Mouse (Mus musculus) right cerebral cortex, postnatal 10 days (tissue): ENCODE measurements around the gene Ak2.

ENCODE experiments used
- DNase-seq, 2 experiments: peaks; one replicate each; pipeline ENCODE4 v3.0.0; 2021; ENCODE audit warnings: low spot score in 2 of 2

The Ak2 gene

GRCm38 (mm10) chr4:128991500-128992008, at the start of gene Ak2:
Gene Ak2 (plus strand): TSS chr4:128991958.
- no peak for DNase-seq

DNA sequence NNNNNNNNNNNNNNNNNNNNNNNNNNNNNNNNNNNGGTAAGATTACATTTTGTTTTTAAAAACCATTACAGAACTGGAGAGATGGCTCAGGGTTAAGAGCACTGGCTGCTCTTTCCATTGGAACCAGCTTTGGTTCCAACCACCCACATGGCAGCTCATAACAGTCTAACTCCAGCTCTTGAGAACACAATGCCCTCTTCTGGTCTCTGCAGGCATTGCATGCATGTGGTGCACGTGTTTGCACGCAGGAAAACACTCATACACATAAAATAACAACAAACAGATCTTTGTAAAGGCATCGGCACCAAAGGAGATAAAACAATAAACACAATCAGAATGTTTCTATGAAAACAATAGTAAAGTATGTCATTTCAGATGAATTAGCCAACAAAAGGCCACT, 49.4 kb upstream of the Ak2 start:
- DNase-seq: no peak

DNA sequence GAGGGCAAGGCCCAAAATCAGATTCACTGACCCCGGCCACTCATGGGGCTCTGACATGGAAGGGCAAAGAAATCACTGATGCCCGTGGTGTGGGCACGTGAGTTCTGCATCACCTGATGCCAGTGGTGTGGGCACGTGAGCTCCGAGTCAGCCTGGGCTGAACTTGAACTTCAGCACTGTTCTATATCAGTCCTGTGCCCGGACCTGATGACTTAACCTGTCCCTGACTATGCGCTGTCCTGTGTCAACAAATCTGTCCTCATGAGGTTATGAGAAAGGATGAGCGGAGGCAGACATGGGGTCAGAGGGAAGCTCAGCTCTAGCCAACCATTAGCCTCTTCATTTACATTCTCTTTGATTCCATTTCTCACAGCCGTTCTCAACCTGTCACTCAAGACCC, 45.0 kb upstream of the Ak2 start:
- no peak for DNase-seq

GRCm38 (mm10) chr4:128947326-128947933, 44.3 kb upstream of the Ak2 start:
- DNase-seq: no peak

DNA sequence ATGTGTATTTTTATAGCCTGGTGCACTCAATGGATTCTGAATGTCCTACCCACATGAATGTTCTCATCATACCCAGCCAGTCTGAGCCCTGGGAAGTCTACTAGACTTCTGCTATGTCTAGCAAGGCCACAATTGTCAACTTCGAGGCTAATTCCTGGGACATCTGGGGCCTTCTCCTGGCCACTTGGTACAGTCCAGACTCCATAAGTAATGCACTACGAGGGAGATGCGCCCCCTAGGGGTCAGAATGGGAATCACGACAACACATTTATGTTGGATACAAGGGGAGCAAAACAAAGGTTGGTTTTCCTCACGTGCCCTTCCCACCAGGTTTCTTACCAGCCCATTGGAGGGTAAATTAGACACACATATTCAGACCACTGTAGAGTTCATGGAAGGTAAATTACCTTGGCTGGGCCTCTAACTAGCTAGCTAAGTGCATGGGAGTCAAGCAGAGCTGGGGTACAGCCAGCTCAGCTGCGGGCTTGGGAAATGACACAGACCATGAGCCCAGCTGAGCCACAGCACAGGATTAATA, 43.6 kb upstream of the Ak2 start:
- peak in 1 of 2 experiments; percentile 54 for DNase-seq

GRCm38 (mm10) chr4:128949470-128950005, 42.2 kb upstream of the Ak2 start:
- no peak for DNase-seq

GRCm38 (mm10) chr4:128950461-128950860, 41.3 kb upstream of the Ak2 start:
- peak in 1 of 2 experiments; percentile 46 for DNase-seq

- DNase-seq: no peak
Measured at GRCm38 (mm10) chr4:128953851-128954250, 37.9 kb upstream of the Ak2 start.

- DNase-seq: peak in 1 of 2 experiments; percentile 47
Measured at GRCm38 (mm10) chr4:128957155-128957911, 34.4 kb upstream of the Ak2 start.

DNA sequence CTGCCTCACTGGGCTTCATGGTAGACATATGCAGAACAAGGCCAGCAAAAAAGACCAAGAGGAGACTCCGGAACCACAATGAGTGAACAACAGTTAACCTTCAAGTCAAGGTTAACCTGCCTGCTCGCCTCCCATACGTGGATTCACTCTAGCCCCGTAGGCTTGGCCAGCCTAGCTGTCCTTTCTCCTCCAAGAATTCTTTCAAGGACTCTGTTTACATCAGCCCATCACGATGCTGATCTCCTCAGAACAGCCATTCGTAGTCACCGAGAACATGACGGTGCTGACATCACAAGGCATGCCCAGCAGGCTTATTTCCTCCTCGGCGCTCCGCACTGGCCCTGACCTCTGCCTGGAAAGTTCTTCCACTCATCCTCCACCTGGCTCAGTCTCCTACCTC, 33.6 kb upstream of the Ak2 start:
- DNase-seq: no peak

DNA sequence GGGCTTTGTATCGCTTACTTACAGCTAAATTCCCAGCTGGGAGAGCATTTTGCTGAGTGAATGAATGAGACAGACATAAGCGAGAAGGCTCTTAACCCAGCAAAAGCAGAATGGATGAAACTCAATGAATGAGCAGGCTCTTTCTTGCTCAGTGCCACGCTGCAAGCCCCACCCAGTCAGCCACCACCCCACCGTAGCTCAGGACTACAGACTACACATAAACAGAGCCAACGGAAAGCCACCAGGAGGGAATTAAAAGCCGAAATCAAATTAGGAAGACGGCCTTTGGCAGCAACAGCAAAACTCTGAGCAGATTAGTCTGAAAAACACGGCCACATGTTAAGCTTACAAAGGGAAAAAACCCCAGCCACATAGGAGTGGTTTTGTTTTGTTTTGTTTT, 32.9 kb upstream of the Ak2 start:
- DNase-seq: no peak

DNA sequence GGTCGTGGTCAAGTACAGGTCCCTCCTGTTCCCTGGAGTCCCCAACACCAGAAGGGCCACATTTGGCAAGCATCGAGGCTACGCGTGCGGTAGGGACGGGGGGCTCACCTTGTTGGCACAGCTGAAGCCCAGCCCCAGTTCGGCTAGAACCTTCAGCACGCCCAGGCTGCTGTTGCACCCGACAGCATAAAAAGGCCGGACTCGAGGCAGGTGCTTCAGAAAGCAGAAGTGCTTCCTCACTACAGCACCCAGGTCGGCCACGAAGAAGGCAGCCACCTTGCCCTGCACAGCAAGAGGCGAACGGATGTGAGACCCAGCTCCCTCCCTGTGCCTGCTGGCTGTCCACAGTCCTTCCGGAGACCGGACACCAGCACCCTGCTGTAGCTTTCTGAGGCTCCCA, 32.1 kb upstream of the Ak2 start:
- no peak for DNase-seq

DNA sequence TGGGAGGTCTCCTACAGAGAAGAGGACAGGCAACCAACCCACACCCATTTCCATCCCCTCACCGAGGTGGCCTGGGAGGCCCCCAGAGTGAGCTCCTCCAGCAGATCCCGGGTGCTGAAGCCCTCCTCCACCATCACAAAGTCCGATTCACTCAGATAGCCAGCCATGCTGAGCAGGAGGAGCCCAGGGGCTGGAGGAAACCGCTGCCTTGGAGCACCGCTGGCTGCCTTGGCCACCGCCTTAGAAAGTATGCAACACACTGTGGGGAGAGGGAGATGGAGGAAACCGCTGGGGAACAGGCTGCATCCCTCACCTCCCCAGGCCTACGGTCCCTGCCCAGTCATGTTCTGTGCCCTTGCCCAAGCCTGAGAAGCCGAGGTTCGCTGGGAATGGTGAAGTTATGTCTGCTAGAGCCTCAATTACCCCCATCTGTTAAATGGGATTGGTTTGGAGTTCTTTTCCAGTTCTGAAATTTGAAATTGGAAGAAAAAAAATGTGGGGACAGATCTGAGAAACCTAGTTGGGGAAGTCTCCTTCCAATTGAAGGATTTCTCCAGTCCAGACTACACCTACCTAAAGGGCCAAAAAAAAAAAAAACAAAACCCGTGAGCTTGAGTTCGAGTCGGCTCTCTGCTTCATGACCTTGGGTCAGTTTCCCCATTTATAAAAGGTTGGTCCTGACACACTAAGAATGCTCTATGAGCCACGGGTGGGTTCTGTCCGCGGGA, 30.3 kb upstream of the Ak2 start:
- DNase-seq: no peak

- peak; percentile 96 for DNase-seq
Measured at GRCm38 (mm10) chr4:128962029-128962925, 29.5 kb upstream of the Ak2 start, which contains the start of gene Azin2. Gene Azin2 (minus strand): TSS chr4:128962442.

DNA sequence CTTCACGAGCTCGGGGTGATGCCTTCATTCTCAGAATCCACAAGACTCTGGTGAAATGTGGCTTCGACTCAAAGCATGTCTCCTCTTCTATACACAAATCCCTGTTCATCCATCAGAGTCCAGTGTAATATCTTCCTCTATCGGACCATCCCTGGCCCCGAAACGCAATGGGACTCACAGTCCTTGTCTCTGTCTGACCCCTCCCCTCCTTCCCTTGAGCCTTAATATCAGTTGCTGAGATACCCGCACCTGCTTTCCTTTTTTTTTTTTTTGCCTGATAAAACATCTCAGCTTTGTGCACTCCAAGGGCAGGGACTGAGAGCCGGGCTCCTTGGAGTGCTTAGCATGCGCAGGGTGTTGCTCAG, 28.9 kb upstream of the Ak2 start:
- DNase-seq: no peak

- peak; percentile 72 to 75 for DNase-seq
Measured at GRCm38 (mm10) chr4:128966751-128967150, 25.0 kb upstream of the Ak2 start.

- no peak for DNase-seq
Measured at GRCm38 (mm10) chr4:128969081-128969480, 22.7 kb upstream of the Ak2 start.

DNA sequence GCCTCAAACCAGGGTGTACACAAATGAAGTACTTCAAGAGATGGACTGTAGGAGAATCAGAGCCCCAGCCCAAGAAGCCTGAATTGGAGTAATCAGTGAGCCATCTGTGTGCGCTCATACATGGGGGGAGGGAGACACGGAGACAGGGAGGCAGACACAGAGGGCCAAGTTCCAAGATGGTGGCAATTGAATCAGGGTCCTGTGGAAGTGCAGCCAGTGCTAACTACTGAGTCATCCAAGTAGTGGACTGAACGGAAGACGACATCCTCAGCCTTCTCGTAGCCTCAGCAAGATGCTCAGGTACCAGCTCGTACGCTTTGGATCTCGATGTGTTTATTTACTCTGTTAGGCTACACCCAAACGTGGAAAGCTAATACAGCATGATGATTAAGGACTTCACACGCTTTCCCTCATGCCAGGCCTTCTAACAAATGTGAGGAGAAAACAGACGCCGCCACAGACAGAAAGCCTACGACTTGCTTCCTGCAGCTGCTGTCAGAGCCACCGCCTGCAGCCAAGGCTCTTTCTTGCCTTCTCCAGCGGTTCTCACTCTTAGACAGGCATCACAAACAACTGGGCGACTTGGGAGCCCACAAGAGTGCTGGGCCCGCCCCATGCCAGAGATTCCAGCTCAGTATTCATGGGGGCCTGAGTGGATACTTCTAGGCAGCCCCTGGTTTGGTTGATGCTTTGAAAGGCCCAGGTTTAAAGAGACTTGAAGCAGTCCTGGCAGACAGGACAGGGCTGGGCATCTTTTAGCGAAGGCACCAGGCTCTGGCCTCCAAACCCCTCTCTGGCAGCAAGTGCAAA, 21.9 kb upstream of the Ak2 start:
- no peak for DNase-seq

- no peak for DNase-seq
Measured at GRCm38 (mm10) chr4:128970417-128970807, 21.3 kb upstream of the Ak2 start.

- peak; percentile 71 to 85 for DNase-seq
Measured at GRCm38 (mm10) chr4:128971065-128971694, 20.6 kb upstream of the Ak2 start.
